Mouse (Mus musculus): Measurements from ENCODE around the gene Rbm47. TPM values are rescaled to one million over a fixed set of nuclear protein-coding genes. Genes with fewer than 3 reads are reported as not detected.
"Not testable (repeated sequence)": the region's sequence is repeated elsewhere in the genome, so short reads cannot be mapped to it uniquely, and the experiment has no call there.

Rbm47 gene
- 1 to 10 TPM; 1.5 to 5.4 TPM for total RNA-seq (2021)
- long read RNA-seq, experiment 1: 0 reads
- long read RNA-seq, experiment 2, partial matches to known transcripts: 0 of 1 reads
- long read RNA-seq, experiment 2, other reads (novel, unspliced or antisense): 1 of 1 reads

GRCm38 (mm10) chr5:66173018-66173417 is at the start of gene Rbm47:
Rbm47 (minus strand) TSS chr5:66173118.
- DNase-seq (ENCODE audit: low spot score in 2 of 2): no peak

GRCm38 (mm10) chr5:66220620-66221019 is 47.7 kb upstream of the Rbm47 start:
- DNase-seq (ENCODE audit: low spot score in 2 of 2): no peak

- no peak for DNase-seq (ENCODE audit: low spot score in 2 of 2)
These were observed 46.8 kb upstream of the Rbm47 start for GRCm38 (mm10) chr5:66219692-66220091.

- no peak for DNase-seq (ENCODE audit: low spot score in 2 of 2)
These were observed 42.8 kb upstream of the Rbm47 start for GRCm38 (mm10) chr5:66215569-66216277.

GRCm38 (mm10) chr5:66214395-66214935 is 41.5 kb upstream of the Rbm47 start:
- no peak for DNase-seq (ENCODE audit: low spot score in 2 of 2)

GRCm38 (mm10) chr5:66209532-66210176 is 36.7 kb upstream of the Rbm47 start:
- DNase-seq (ENCODE audit: low spot score in 2 of 2): peak; percentile 6 to 25

- DNase-seq (ENCODE audit: low spot score in 2 of 2): no peak
These were observed 32.0 kb upstream of the Rbm47 start for GRCm38 (mm10) chr5:66204966-66205365.

- DNase-seq (ENCODE audit: low spot score in 2 of 2): no peak
These were observed 30.5 kb upstream of the Rbm47 start for GRCm38 (mm10) chr5:66203424-66203823.

GRCm38 (mm10) chr5:66200044-66200443 is 27.1 kb upstream of the Rbm47 start:
- no peak for DNase-seq (ENCODE audit: low spot score in 2 of 2)

- DNase-seq (ENCODE audit: low spot score in 2 of 2): no peak
These were observed 22.4 kb upstream of the Rbm47 start for GRCm38 (mm10) chr5:66195323-66195722.

GRCm38 (mm10) chr5:66193218-66193846 is 20.4 kb upstream of the Rbm47 start:
- DNase-seq (ENCODE audit: low spot score in 2 of 2): no peak

- DNase-seq (ENCODE audit: low spot score in 2 of 2): no peak
These were observed 18.2 kb upstream of the Rbm47 start for GRCm38 (mm10) chr5:66191185-66191503.

- DNase-seq (ENCODE audit: low spot score in 2 of 2): no peak
These were observed 17.7 kb upstream of the Rbm47 start for GRCm38 (mm10) chr5:66190481-66191184.

- not testable (repeated sequence) for DNase-seq (ENCODE audit: low spot score in 2 of 2)
These were observed 15.7 kb upstream of the Rbm47 start for GRCm38 (mm10) chr5:66188591-66188990.

- no peak for DNase-seq (ENCODE audit: low spot score in 2 of 2)
These were observed 9.2 kb upstream of the Rbm47 start for GRCm38 (mm10) chr5:66182156-66182555.

GRCm38 (mm10) chr5:66174160-66174837 is 1.4 kb upstream of the Rbm47 start:
- DNase-seq (ENCODE audit: low spot score in 2 of 2): no peak

- no peak for DNase-seq (ENCODE audit: low spot score in 2 of 2)
These were observed 2.3 kb downstream of the Rbm47 start for GRCm38 (mm10) chr5:66170591-66170990.

GRCm38 (mm10) chr5:66169099-66169485 is 3.8 kb downstream of the Rbm47 start:
- no peak for DNase-seq (ENCODE audit: low spot score in 2 of 2)

- no peak for DNase-seq (ENCODE audit: low spot score in 2 of 2)
These were observed 4.3 kb downstream of the Rbm47 start for GRCm38 (mm10) chr5:66168462-66169098.

- DNase-seq (ENCODE audit: low spot score in 2 of 2): no peak
These were observed 6.0 kb downstream of the Rbm47 start for GRCm38 (mm10) chr5:66166931-66167330.
